Mouse (Mus musculus): Measurements from ENCODE around the gene Popdc2.

DNA sequence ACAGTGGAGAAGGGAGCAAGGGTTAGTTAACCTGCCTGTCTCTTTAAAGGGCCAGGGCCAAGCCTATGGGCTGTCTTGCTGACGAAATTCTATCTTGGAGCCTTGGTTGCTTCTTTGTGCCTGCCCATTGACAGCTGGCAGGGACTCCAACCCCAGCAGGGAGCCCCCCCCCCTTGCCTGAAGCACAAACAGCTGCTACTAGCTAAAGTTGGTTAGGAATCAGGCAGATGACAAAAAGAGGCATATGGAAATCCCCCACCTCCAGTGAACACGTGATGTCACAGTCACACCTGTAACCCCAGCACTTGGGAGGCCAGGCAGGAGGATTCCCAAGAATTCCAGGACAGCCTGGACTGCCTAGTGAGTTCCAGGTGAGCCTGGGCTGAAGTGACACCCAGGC lies 1.7 kb upstream of the Popdc2 start:
- TF ChIP-seq POLR2A (IDR thresholded peaks at IDR 0.05; ENCODE audit: extremely low read depth, insufficient read depth, low read length) = no peak
- no peak for TF ChIP-seq CTCF (IDR thresholded peaks at IDR 0.05; ENCODE audit: extremely low read depth, insufficient read depth, low read length)
